Mouse (Mus musculus): Measurements from ENCODE around the gene Nlrp4a. TPM values are rescaled to one million over a fixed set of nuclear protein-coding genes. Genes with fewer than 3 reads are reported as not detected.

The Nlrp4a gene
- total RNA-seq (2023), result not detected

GRCm38 (mm10) chr7:26434813-26435212, at the start of gene Nlrp4a:
TSS of gene Nlrp4a (plus strand) at chr7:26435113.

GRCm38 (mm10) chr7:26403600-26403999, 31.3 kb upstream of the Nlrp4a start, which contains the start of gene Nlrp9c:
TSS of gene Nlrp9c (minus strand) at chr7:26403700.

Other genes starting within 250 kb of the Nlrp4a start
- not detected for gene Vmn1r184, start 174.8 kb upstream of the Nlrp4a start, total RNA-seq (2023)
- not detected for gene Cyp2a4, start 127.9 kb upstream of the Nlrp4a start, total RNA-seq (2023)
- not detected for gene Nlrp9c, start 31.4 kb upstream of the Nlrp4a start, total RNA-seq (2023)
- gene Nlrp9a, start 99.9 kb downstream of the Nlrp4a start, total RNA-seq (2023), result not detected
- not detected for gene Vmn1r185, start 183.4 kb downstream of the Nlrp4a start, total RNA-seq (2023)

All from neutrophil, adult 59 days (primary cell).